Mouse (Mus musculus): ENCODE measurements around the gene Gm20878.
"Not testable (repeated sequence)": the region's sequence is repeated elsewhere in the genome, so short reads cannot be mapped to it uniquely, and the experiment has no call there.

The Gm20878 gene

DNA sequence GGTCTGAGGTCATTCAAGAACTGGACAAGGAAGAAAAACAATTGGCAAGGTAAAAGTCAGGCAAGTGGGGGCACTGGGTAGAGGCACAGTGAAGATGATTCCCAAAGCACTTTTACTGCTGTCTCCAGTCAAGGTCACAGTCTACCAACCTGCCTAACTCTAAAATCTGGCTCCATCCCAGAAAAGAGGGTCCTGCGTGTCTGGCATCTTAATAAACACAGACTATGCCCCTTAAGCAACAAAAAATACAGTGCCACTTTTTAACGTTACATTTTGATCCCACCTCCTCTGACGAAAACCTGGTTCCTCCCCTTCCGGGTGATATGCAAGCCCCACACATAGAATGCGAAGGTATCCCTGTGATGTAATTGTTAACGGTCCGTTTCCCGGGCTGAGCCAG, at the start of gene Gm20878:
Gm20878 (plus strand) TSS at position 301 of the 400 bp plus-strand sequence.
- not testable (repeated sequence) for DNase-seq (ENCODE audit: low read depth)

DNA sequence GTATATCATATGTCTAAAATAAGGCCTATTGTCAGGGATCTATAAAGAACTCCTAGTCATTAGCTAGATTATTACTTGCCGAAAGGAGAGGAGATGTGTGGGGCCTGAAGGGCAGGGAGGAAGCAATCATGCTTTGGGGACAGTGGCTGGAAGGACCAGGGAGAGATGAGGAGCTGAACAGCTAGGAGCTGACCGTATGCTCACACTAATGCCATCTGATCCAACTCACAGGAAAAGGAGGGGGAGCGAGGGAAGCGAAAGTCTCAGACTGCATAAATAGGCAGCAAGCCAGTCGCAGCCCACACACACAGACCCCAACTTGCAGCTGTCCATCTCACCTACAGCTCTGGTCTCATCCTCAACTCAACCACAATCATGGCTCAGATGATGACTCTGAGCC, 38.1 kb upstream of the Gm20878 start, which contains the start of gene Gm21541:
Gm21541 (plus strand) TSS at position 301 of the 400 bp plus-strand sequence.
- not testable (repeated sequence) for DNase-seq (ENCODE audit: low read depth)

DNA sequence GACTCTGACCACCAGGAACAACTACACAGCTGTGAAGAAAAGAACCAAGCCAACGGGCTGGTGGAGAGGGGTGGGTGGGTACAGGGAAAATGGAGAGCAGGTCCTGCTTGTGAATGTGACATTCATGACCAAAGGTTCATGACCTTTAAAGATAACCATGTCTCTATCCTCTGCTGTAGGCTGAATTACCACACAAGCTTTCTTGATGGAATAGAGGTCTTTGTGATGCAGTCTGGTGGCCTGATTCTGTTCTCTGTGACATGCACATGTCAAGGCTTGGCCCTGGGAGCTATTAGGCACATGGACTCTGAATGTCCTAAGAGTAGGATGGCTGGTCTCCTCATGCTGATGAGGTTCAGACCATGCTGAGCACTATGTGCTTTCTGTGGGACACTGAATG, 24.4 kb downstream of the Gm20878 start, which contains the start of gene Fam205a4:
Fam205a4 (plus strand) TSS at position 301 of the 400 bp plus-strand sequence.
- DNase-seq (ENCODE audit: low read depth), result not testable (repeated sequence)

Data from c-Kit-positive CD71-positive TER-119-negative erythroid progenitor cells, embryonic 14.5 days (primary cell).